Mouse (Mus musculus): Measurements from ENCODE around the gene Tmem39a.
A peak's percentile ranks its signal among the peaks of the same experiment; 100 is the strongest.

DNA sequence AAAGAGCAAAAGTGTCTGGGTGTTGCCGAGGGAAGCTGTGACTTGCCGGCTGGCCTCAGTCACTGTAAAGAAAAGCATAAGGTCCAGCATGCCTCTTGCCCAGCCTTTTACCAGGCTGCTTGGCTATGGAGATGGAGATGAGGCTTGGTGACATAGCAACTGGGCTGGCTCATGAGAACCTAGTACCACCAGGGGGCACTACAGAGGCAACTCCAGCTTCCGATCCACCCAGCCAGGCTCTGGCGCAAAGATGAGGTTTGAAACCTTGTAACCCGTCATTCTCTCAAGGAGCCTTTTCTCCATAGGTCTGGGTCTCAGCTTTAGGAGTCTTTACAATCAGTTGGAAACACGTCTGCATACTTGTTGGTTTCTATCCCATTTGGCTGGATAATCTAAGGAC is 60.6 kb downstream of the Tmem39a start:
- TF ChIP-seq CTCF (IDR thresholded peaks at IDR 0.05; ENCODE audit: low read depth, low read length) (peak; percentile 90), POLR2A (IDR thresholded peaks at IDR 0.05; ENCODE audit: insufficient read depth, low read length) (no peak), EP300 (IDR thresholded peaks at IDR 0.05; ENCODE audit: insufficient read depth, low read depth, low read length) (no peak)
